Mouse (Mus musculus) heart, adult 9 months (tissue): Measurements from ENCODE around the gene Tns2.
A peak's percentile ranks its signal among the peaks of the same experiment; 100 is the strongest.

Experiments
- DNase-seq, 2 experiments: peaks; one replicate each; pipeline ENCODE4 v3.0.0; 2022; ENCODE audit warnings: low spot score in 2 of 2

Gene Tns2

GRCm38 (mm10) chr15:102091688-102092087 is 8.5 kb upstream of the Tns2 start:
- DNase-seq: no peak

GRCm38 (mm10) chr15:102092222-102092621 is 8.0 kb upstream of the Tns2 start:
- no peak for DNase-seq

GRCm38 (mm10) chr15:102094157-102094556 is 6.1 kb upstream of the Tns2 start:
- DNase-seq: no peak

GRCm38 (mm10) chr15:102094988-102095387 is 5.2 kb upstream of the Tns2 start:
- no peak for DNase-seq

- DNase-seq: peak; percentile 76 to 81
Measured at GRCm38 (mm10) chr15:102097147-102097915, 2.9 kb upstream of the Tns2 start.

GRCm38 (mm10) chr15:102097991-102098555 is 2.1 kb upstream of the Tns2 start:
- peak; percentile 76 to 77 for DNase-seq

- peak in 1 of 2 experiments; percentile 36 for DNase-seq
Measured at GRCm38 (mm10) chr15:102099260-102099659, 953 bp upstream of the Tns2 start.

- DNase-seq: no peak
Measured at GRCm38 (mm10) chr15:102099771-102100160, 447 bp upstream of the Tns2 start.

- DNase-seq: peak; percentile 52 to 59
Measured at GRCm38 (mm10) chr15:102100996-102101671, 921 bp downstream of the Tns2 start.

- DNase-seq: peak; percentile 89 to 94
Measured at GRCm38 (mm10) chr15:102101672-102102541, 1.7 kb downstream of the Tns2 start.

GRCm38 (mm10) chr15:102102548-102103121 is 2.4 kb downstream of the Tns2 start:
- peak; percentile 90 to 94 for DNase-seq

- peak; percentile 84 to 88 for DNase-seq
Measured at GRCm38 (mm10) chr15:102103371-102103946, 3.2 kb downstream of the Tns2 start.

GRCm38 (mm10) chr15:102103947-102104555 is 3.8 kb downstream of the Tns2 start:
- peak; percentile 98 for DNase-seq

- peak; percentile 87 to 89 for DNase-seq
Measured at GRCm38 (mm10) chr15:102105360-102105759, 5.1 kb downstream of the Tns2 start.

GRCm38 (mm10) chr15:102105764-102106730 is 5.8 kb downstream of the Tns2 start:
- DNase-seq: peak; percentile 54 to 61

GRCm38 (mm10) chr15:102106754-102107456 is 6.7 kb downstream of the Tns2 start:
- peak; percentile 29 to 36 for DNase-seq

GRCm38 (mm10) chr15:102107689-102108573 is 7.7 kb downstream of the Tns2 start:
- DNase-seq: peak; percentile 31 to 37
